Mouse (Mus musculus) lung, postnatal 0 days (tissue): ENCODE results near the gene Prkar2b. TPM values are rescaled to one million over a fixed set of nuclear protein-coding genes. Genes with fewer than 3 reads are reported as not detected.

Source experiments
- ATAC-seq: fragments of 200-750 bp; cut with Nextera tagmentation; 2 replicates; pipeline ENCODE4 v1.8.0; 2017; ENCODE audit warnings: moderate library complexity
- DNase-seq: peaks from one replicate; pipeline ENCODE4 v3.0.0-alpha.2; 2016; ENCODE audit warnings: low spot score
- H3K27ac ChIP-seq: fragments of 300-500 bp; sonication (generic); 2 replicates; pipeline ENCODE4 v1.5.1; 2014; ENCODE audit warnings: antibody characterized with exemption, mild to moderate bottlenecking, low read length, mixed read lengths
- H3K27me3 ChIP-seq: fragments of 300-500 bp; sonication (generic); replicated peaks from 2 replicates; pipeline ENCODE4 v1.6.1; 2014; ENCODE audit warnings: low read length, mixed read lengths; ENCODE audit not compliant: insufficient read depth
- H3K36me3 ChIP-seq: fragments of 300-500 bp; sonication (generic); 2 replicates; pipeline ENCODE4 v1.6.1; 2014; ENCODE audit warnings: low read length, mixed read lengths; ENCODE audit not compliant: insufficient read depth
- H3K4me1 ChIP-seq: fragments of 300-500 bp; sonication (generic); 2 replicates; pipeline ENCODE4 v1.6.1; 2014; ENCODE audit warnings: antibody characterized with exemption, low read depth, low read length, mixed read lengths; ENCODE audit not compliant: insufficient read depth
- H3K4me2 ChIP-seq: fragments of 300-500 bp; sonication (generic); replicated peaks from 2 replicates; pipeline ENCODE4 v1.6.1; 2014; ENCODE audit warnings: low read depth, mild to moderate bottlenecking, low read length, moderate library complexity, mixed read lengths
- H3K4me3 ChIP-seq: fragments of 300-500 bp; sonication (generic); 2 replicates; pipeline ENCODE4 v1.5.1; 2014; ENCODE audit warnings: low read depth, low read length
- H3K9ac ChIP-seq: fragments of 300-500 bp; sonication (generic); replicated peaks from 2 replicates; pipeline ENCODE4 v1.6.1; 2014; ENCODE audit warnings: low read depth, mild to moderate bottlenecking
- H3K9me3 ChIP-seq: fragments of 300-500 bp; sonication (generic); 2 replicates; pipeline ENCODE4 v1.6.1; 2016; ENCODE audit warnings: low read length, mixed read lengths
- CTCF ChIP-seq: IDR thresholded peaks from 2 replicates; pipeline ENCODE4 v1.5.1; 2016; ENCODE audit warnings: antibody characterized with exemption, mild to moderate bottlenecking
- EP300 ChIP-seq: IDR thresholded peaks from 2 replicates; pipeline ENCODE4 v1.6.1; 2016; ENCODE audit warnings: antibody characterized with exemption, mild to moderate bottlenecking, control low read depth
- WGBS: fragments of 180-500 bp; shearing (Covaris S2); extraction: QIAGEN DNeasy Blood & Tissue Kit; methylation state at CpG from one replicate; pipeline ENCODE4 v1.1.7; 2014; 5-methylcytosine and 5-hydroxymethylcytosine counted together
- polyA plus RNA-seq: library from polyadenylated mRNA; unstranded; fragments of >200 nt; fragmentation: Nextera tagmentation; extraction: Ambion mirVana; gene quantifications from 2 replicates; pipeline ENCODE4 v1.2.1, GENCODE M21; 2015

The Prkar2b gene
- polyA plus RNA-seq, 1 experiment from 2014 or later = 11.0 TPM

- DNase-seq = peak; percentile 42
- Histone ChIP-seq H3K27ac (no peak overlapping the region), H3K9ac (no peak overlapping the region), H3K4me3 (no peak overlapping the region), H3K27me3 (no peaks in the 10 kb centered on the region), H3K4me1 (no peaks in the 10 kb centered on the region), H3K36me3 (no peaks in the 10 kb centered on the region), H3K4me2 (no peak overlapping the region), H3K9me3 (no peaks in the 10 kb centered on the region)
- no peak for TF ChIP-seq EP300
- peak; percentile 33 for TF ChIP-seq CTCF
- ATAC-seq = peak; percentile 64
- 45% methylated on average over 5 of the region's 5 CpGs for WGBS
Observed at GRCm38 (mm10) chr12:32044487-32045134, 16.5 kb downstream of the Prkar2b start.

GRCm38 (mm10) chr12:32033536-32033935, 27.6 kb downstream of the Prkar2b start:
- no peak overlapping the region for H3K4me3 ChIP-seq
- H3K4me1 ChIP-seq = no peaks in the 10 kb centered on the region
- H3K36me3 ChIP-seq = no peaks in the 10 kb centered on the region
- H3K4me2 ChIP-seq = no peak overlapping the region
- DNase-seq = no peak
- no peak overlapping the region for H3K9ac ChIP-seq
- H3K27ac ChIP-seq = no peak overlapping the region
- H3K9me3 ChIP-seq = no peaks in the 10 kb centered on the region
- no peak for ATAC-seq
- no peaks in the 10 kb centered on the region for H3K27me3 ChIP-seq
- 71% methylated on average over 6 of the region's 6 CpGs for WGBS
- TF ChIP-seq EP300 (no peak), CTCF (no peak)

- Histone ChIP-seq H3K9me3 (no peaks in the 10 kb centered on the region), H3K4me1 (no peaks in the 10 kb centered on the region), H3K9ac (no peak overlapping the region), H3K4me3 (no peak overlapping the region), H3K36me3 (no peaks in the 10 kb centered on the region), H3K27me3 (no peaks in the 10 kb centered on the region), H3K27ac (no peak overlapping the region), H3K4me2 (no peak overlapping the region)
- no peak for DNase-seq
- TF ChIP-seq EP300 = no peak
- no peak for TF ChIP-seq CTCF
- 90% methylated on average over 7 of the region's 7 CpGs for WGBS
- no peak for ATAC-seq
Observed at GRCm38 (mm10) chr12:32032917-32033316, 28.2 kb downstream of the Prkar2b start.

GRCm38 (mm10) chr12:32018376-32018750, 42.7 kb downstream of the Prkar2b start:
- TF ChIP-seq CTCF (no peak), EP300 (no peak)
- H3K9ac ChIP-seq = no peak overlapping the region

GRCm38 (mm10) chr12:32017636-32018375, 43.3 kb downstream of the Prkar2b start:
- no peaks in the 10 kb centered on the region for H3K4me1 ChIP-seq
- H3K9ac ChIP-seq = no peak overlapping the region
- no peaks in the 10 kb centered on the region for H3K27me3 ChIP-seq
- H3K9me3 ChIP-seq = no peaks in the 10 kb centered on the region
- WGBS = 18% methylated on average over 7 of the region's 7 CpGs
- H3K27ac ChIP-seq = peak overlapping the region; percentile 61
- no peaks in the 10 kb centered on the region for H3K36me3 ChIP-seq
- DNase-seq (peak; percentile 79), ATAC-seq (peak; percentile 85)
- no peak overlapping the region for H3K4me3 ChIP-seq
- TF ChIP-seq EP300 = no peak
- no peak for TF ChIP-seq CTCF
- no peak overlapping the region for H3K4me2 ChIP-seq

More at GRCm38 (mm10) chr12:32018376-32018750, 42.7 kb downstream of the Prkar2b start:
- ATAC-seq (peak; percentile 48), DNase-seq (peak; percentile 32)
- WGBS = 33% methylated on average over 3 of the region's 3 CpGs
- H3K27ac ChIP-seq = peak overlapping the region; percentile 61; the same call in 1 of the 2 replicates
- no peaks in the 10 kb centered on the region for H3K36me3 ChIP-seq
- H3K4me2 ChIP-seq = no peak overlapping the region
- H3K4me1 ChIP-seq = no peaks in the 10 kb centered on the region
- no peak overlapping the region for H3K4me3 ChIP-seq
- no peaks in the 10 kb centered on the region for H3K9me3 ChIP-seq
- no peaks in the 10 kb centered on the region for H3K27me3 ChIP-seq

GRCm38 (mm10) chr12:32016472-32016871, 44.6 kb downstream of the Prkar2b start:
- DNase-seq = no peak
- no peak for ATAC-seq
- WGBS = 65% methylated on average over 6 of the region's 6 CpGs
- Histone ChIP-seq H3K9ac (no peak overlapping the region), H3K4me1 (no peaks in the 10 kb centered on the region), H3K9me3 (no peaks in the 10 kb centered on the region), H3K4me3 (no peak overlapping the region), H3K4me2 (no peak overlapping the region), H3K27me3 (no peaks in the 10 kb centered on the region), H3K36me3 (no peaks in the 10 kb centered on the region), H3K27ac (no peak overlapping the region)
- TF ChIP-seq CTCF (no peak), EP300 (no peak)
